Mouse (Mus musculus): ENCODE measurements at regions not wholly inside any gene's neighbourhood (a gene's known extent, or its start where the extent isn't known, plus 50 kb on each side); places are given as distances from the start of the nearest gene placed in this dataset.

DNA sequence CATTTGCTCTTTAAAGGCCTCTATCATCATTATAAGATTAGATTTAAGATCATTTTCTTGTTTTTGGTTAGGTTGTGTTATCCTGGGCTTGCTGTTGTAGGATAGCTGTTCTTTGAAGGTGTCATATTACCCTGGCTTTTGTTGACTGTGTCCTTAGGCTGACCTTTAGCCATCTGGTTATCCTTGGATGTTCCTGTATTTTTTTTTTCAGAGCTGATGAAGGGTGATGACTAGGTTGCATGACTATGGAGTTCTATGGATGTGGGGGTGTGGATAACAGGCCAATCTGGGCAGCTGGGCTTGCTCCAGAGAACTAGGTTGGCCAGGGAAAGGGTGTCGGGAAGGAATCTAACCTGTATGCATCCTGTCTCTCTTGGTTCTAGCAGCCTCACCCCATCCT lies 74.2 kb downstream of the Dmrta1 start:
- no peak for ATAC-seq

DNA sequence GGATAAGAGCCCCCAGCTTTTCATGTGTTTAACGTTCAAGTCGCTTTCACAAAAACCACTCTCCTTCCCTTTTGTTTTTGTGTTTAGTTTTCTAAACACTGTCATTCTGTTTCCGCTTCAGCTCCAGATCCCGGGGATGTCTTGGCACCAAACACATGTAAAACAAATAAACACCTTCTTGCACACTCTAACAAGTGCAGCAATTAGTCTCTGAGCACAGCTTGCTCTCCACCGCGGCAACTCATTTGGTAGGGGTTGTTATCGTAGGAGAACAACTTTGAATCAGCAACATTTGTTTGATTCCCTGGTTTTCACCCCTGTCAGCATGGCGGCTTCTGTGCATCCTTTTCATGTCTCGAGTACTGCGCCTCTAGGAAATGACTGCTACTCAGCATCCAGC lies 97.0 kb downstream of the Dmrta1 start:
- ATAC-seq = no peak

DNA sequence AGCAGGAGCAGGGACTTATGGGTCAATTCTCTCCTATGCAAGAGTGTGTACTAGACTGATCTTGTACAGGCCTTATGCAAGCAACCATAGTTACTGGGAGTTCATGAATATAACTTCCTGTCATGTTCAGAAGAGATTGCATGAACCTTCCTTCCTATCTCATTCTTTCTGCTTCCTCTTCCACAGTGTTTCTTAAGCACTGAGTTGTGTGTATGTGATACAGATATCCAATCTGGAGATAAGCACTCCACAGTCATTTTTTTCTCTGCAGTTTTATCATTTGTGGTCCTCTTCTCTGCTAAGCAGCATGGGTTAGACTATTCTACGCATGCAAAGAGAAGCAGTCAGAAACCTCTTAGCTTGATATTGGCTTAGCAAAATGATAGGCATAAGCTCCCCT lies 102.3 kb downstream of the Dmrta1 start:
- no peak for ATAC-seq

DNA sequence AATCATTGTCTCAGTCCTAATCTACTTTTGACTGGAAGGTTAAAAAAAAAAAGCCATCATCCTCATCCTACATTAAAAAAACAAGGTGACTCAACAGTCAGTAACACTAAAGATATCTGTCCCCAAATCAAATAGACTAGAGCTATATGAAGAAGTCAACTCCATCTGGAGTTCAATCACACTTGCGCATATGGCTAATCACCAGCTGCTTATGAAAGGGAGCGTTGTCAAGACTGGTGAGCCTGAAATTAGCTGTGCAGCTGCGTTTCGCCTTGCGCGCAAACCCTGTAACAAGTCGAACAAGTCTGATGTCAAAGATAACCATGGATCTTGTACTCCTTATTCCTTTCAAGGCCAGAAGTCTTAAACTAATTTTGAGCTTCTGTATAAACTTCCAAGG lies 137.6 kb downstream of the Dmrta1 start:
- no peak for ATAC-seq

DNA sequence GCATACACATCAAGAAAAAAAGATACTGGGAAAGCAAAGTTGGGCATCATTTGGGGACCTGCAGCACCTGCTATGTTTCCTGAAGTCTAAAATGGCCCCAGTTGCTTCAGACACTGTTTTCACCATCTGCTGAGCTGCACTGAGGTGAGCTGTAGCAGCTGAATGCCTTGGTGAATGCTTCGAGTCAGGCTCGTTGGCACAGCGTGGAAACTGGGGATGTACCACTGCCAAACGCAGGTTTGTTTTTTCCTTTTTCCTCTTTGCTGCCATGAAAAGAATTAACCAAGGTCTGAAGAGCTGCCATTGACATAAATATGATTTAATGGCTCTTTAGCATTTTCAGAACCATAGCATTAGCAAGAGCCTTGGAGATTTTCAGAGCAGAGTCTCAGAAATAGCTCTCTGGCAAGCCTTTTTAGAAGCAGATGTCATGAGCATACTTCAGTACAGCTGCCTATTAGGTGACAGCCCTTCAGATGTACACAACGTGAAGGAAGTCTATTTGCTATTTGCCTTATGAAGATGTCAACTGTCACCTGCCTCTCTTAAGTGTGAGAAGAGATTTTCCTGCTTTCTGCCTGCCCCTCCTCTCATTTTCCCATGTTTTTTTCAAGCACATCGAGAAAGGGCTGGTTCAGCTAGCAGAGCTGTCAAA lies 155.4 kb downstream of the Dmrta1 start:
- no peak for ATAC-seq

DNA sequence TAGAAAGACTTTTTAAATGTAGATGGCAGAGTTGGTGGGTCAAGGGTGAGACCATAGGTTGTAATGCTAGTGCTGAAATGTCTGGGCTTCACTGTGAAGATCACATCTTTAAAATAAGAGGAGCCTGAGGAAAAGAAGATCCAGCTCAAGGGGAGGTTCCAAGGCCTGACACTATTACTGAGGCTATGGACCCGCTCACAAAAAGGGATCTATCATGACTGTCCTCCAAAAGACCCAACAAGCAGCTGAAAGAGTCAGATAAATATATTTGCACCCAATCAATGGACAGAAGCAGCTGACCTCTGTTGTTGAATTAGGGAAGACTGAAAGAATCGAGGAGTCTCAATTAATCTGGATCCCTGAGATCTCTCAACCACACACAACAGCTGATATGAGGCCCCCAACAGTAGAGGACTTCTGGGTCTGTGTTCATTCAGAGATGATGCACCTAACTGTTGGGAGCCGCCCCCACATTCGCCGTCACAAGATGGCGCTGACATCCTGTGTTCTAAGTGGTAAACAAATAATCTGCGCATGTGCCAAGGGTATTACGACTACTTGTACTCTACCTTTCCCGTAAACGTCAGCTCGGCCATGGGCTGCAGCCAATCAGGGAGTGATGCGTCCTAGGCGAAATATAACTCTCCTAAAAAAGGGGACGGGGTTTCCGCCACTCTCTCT lies 196.3 kb downstream of the Dmrta1 start:
- peak; percentile 84 for ATAC-seq

DNA sequence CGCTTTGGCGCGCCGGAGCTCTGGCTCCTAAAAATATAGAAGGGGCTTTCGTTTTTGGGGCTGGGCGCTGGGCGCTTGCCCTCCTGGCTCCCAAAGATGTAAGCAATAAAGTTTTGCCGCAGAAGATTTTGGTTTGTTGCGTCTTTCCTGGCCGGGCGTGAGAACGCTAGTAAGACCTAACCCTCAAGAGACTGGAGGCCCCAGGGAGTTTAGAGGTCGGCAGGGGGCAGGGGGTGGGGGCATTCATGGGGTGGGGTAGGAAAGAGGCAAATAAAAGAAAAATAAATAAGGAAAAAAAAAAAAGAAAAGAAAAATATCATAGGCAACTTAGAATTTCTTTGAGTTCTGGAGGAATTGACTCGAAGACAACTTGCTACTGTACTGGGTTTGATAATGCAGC lies 196.9 kb downstream of the Dmrta1 start:
- peak; percentile 10 for ATAC-seq

DNA sequence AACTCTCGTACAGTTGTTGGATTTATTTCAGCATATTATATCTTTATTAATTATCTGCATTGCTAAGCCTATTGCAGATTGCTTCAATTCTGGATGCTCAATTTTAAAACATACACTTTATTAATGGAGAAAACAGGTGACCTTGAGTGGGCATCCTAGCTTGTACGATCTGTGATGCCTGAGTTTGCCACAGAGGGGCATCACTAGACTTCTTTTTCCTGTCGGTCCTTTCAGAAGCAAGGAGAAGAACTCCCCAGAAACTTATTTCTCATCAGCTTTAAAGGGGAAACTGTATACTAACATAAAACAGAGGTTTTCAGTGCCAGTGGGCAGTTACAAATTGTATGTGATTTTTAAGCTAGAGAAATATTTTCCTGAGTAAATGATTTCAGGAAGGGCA lies 201.8 kb downstream of the Dmrta1 start:
- no peak for ATAC-seq

DNA sequence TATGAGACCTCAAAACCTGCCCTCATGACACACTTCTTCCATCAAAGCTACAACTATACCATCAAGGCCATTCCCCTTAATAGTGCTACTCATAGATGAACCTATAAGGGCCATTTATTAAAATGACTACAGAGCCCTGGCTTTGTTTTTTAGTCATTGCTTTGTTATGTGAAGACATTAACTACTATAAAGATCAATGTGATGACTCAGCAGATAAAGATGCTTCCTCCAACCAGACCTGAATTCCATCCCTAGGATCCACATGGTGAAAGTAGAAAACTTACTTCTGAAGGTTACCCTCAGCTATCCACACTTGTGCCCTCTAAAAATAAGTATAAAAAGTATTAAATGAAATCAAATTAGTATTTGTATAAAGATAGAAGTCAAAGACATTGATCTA lies 230.4 kb downstream of the Dmrta1 start:
- ATAC-seq = no peak

DNA sequence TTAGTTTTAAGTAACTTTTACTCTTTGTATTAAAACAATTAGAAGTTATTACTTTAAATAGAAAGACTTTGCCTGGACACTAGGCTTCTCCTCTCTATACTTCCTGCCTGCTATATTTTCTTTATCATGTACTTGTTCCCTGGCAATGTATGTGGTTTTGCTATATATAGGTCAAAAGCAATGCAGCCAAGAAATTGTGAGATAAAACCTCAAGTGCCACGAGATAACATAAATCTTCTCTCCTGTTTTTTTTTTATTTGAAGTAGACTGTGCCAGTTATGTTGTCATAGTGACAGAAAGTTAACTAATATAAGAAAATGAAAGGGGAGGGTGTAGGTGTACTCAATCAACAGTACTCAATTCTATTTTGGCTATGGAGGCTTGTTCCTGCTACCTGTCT lies 258.4 kb downstream of the Dmrta1 start:
- no peak for ATAC-seq

DNA sequence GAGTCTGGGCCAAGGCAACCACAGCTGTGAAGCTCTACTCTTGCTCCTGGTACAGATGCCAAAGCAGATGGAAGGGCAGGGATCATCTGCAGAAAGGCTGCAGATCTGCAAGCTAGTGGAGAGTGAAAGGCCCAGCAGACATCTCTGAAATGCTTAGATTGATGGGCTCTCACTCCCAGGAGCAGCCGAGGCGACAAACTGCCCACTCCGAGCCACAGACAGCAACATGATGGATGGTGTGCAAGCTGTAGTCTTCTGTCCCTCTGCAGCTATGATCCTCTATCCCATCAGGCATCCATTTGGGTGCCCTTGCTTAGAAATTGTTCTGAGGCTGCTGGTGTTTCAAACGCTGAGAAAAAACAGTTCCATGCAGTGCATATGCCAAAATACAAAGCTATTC lies 262.1 kb downstream of the Dmrta1 start:
- no peak for ATAC-seq

DNA sequence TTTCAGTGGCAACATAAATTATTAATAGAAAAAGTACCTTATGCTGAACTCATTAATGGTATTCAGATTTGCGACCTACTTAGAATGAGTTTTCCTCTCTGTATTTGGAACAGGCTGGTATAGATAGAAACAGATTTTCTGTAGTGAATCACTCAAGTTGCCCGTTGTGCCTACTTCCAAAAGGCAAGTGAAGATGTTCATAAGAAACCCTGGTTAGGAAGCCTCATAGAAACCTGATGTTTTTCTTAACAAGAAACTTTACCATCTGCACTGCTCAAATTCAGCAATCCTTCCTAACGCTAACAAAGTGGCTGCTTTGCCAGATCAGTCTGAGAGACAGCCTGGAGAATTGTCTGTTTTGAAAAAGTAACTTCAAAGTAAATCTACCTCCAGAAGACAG lies 242.5 kb upstream of the Zfp352 start:
- ATAC-seq = no peak

DNA sequence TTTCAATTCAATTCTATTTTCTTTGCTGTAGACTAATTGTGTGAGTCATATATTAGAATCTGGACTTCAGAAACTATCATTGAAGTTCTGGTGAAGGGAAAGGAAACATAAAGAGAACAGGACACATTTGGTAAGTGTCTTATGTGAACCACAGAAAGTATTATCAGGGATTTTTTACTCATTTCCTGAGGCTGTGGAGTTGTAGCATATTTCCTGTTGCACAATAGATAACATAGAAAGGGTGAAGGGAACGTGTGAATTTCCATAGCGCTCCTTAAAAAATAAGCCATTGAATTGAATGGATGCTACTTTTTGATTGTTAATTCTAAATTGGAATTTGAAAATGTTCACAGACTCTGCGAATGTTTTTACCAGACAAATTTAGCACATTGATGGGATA lies 215.2 kb upstream of the Zfp352 start:
- ATAC-seq = no peak

DNA sequence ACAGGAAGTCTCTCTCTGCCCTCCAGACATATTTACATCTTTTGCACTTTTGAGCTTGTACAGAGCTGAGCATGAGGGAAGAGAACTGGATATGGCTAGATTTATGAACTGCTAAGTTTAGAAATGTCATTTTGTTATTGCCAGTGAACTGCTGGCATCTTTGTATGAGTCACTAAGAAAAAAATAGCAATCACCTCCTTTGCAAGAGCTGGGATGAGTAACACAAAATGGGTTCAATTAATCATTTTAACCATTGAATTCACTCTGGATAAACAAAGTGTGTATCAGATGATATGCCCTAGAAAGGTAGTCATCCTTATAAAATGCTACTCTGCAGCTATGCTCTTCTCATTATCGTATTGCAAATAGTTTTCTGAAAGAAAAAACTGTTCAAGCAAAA lies 214.7 kb upstream of the Zfp352 start:
- ATAC-seq = no peak

DNA sequence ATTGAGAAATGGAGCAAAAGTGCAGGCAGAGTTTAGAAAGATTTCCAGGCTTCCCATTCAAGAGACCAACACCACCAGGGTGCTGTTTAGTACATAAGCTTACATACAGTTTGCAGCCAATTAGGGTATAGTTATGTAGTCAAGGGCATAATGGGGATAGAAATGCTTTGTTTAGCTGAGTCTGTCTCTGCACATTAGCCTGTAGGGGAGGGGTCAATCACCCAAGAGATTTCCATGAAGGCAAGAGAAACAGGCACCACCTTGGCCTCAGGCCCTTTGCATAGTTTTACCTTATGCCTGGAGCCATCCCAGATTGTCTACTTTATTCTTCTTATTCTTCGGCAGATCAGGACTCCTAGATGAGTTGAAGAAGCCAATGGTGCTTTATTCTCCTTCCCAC lies 205.9 kb upstream of the Zfp352 start:
- ATAC-seq = no peak

DNA sequence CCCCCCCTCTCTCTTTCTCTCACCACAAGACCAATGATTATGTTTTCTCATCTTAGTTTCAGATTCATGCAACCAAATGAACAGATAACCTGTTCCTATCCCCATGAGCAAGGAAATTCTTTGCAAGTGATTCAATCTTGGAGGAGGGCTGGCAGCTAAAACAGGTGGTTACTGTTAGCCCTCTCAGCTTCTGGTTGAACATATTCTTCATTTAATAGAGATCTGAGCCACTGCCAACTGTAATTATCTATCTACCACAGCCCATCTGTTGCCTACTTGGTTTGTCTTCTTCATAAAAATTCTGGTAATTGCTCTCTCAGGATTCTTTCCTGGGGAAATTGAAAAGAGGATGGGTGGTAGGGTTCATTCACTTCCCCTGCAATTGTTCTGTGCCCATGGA lies 204.4 kb upstream of the Zfp352 start:
- no peak for ATAC-seq
